Mouse (Mus musculus) stomach, postnatal 0 days (tissue): ENCODE measurements around the gene Lsm5.

Source experiments
- CTCF ChIP-seq: IDR thresholded peaks from 2 replicates; pipeline ENCODE4 v1.5.1; 2016; ENCODE audit warnings: antibody characterized with exemption, low read depth, mild to moderate bottlenecking, moderate library complexity
- EP300 ChIP-seq: optimal IDR thresholded peaks from 2 replicates; pipeline ENCODE3; 2016; ENCODE audit warnings: antibody characterized with exemption

DNA sequence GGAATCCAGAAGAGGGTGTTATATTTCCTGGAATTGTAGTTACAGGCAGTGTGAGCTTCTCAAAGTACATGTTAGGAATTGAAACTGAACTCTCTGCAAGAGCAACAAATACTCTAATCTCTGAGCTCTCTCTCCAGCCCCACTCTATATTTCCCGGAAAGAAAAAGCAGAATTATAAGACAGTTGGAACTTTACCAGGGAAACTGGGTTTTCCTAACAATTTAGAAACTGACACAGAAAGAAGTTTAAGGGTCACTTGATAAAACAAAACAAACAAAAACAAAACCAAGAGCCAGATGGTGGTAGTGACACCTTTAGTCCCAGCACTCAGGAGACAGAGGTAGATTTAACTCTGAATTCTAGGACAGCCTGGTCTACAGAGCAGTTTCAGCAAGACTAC is 14.6 kb upstream of the Lsm5 start:
- TF ChIP-seq CTCF, result no peak
- TF ChIP-seq EP300, result no peak
